Mouse (Mus musculus) hindbrain, embryonic 10.5 days (tissue): ENCODE data around the gene E430018J23Rik. TPM values are rescaled to one million over a fixed set of nuclear protein-coding genes. Genes with fewer than 3 reads are reported as not detected.
"Not testable (repeated sequence)": the region's sequence is repeated elsewhere in the genome, so short reads cannot be mapped to it uniquely, and the experiment has no call there.

ENCODE experiments used
- DNase-seq: peaks from one replicate; pipeline ENCODE4 v3.0.0-alpha.2; 2017; ENCODE audit warnings: low spot score
- H3K27ac ChIP-seq: fragments of 300-500 bp; sonication (generic); 2 replicates; pipeline ENCODE4 v1.5.1; 2016; ENCODE audit warnings: mild to moderate bottlenecking, moderate library complexity
- H3K27me3 ChIP-seq: fragments of 300-500 bp; sonication (generic); 2 replicates; pipeline ENCODE4 v1.6.1; 2016; ENCODE audit warnings: mild to moderate bottlenecking; ENCODE audit not compliant: poor library complexity, insufficient read depth, severe bottlenecking
- H3K36me3 ChIP-seq: fragments of 300-500 bp; sonication (generic); 2 replicates; pipeline ENCODE4 v1.6.1; 2016; ENCODE audit warnings: mild to moderate bottlenecking, moderate library complexity
- H3K4me1 ChIP-seq: fragments of 300-500 bp; sonication (generic); replicated peaks from 2 replicates; pipeline ENCODE4 v1.6.1; 2016; ENCODE audit warnings: mild to moderate bottlenecking
- H3K4me3 ChIP-seq: fragments of 300-500 bp; sonication (generic); 2 replicates; pipeline ENCODE4 v1.5.1; 2016; ENCODE audit warnings: mild to moderate bottlenecking, moderate library complexity
- H3K9me3 ChIP-seq: fragments of 300-500 bp; sonication (generic); 2 replicates; pipeline ENCODE4 v1.6.1; 2016; ENCODE audit warnings: mild to moderate bottlenecking, moderate library complexity
- WGBS: fragments of 180-500 bp; shearing (Covaris S2); methylation state at CpG from one replicate; pipeline ENCODE4 v1.1.7; 2016; 5-methylcytosine and 5-hydroxymethylcytosine counted together
- polyA plus RNA-seq: library from polyadenylated mRNA; unstranded; fragments of >200 nt; fragmentation: Nextera tagmentation; extraction: Ambion mirVana; gene quantifications from 2 replicates; pipeline ENCODE4 v1.2.1, GENCODE M21; 2016

Gene E430018J23Rik
- polyA plus RNA-seq, 1 experiment from 2014 or later, result 6.7 TPM

DNA sequence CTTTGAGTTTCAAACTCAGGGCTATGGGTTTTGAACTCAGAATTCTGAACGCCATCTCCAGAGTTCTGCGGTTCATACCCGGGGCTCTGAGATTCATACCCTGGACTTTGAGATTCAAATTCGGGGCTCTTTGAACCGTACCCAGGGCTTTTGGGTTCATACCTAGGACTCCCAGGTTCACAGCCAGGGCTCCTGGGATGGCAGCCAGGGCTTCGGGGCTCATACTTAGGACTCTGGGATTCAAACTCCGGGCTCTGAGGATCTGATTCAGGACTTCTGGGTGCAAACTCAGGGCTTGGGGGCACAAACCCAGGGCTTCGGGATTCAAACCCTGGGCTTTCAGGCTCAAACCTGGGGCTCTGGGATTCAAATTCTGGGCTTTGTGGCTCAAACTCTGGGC lies 49.1 kb downstream of the E430018J23Rik start:
- no peaks in the 10 kb centered on the region for H3K9me3 ChIP-seq
- H3K4me3 ChIP-seq, result peak overlapping the region; percentile 93
- peak overlapping the region; percentile 97 for H3K27ac ChIP-seq
- no peaks in the 10 kb centered on the region; the same call in 1 of the 2 replicates for H3K27me3 ChIP-seq
- H3K4me1 ChIP-seq, result peaks cover 39% of the 10 kb centered on the region
- 91% methylated on average over 8 of the region's 8 CpGs for WGBS
- H3K36me3 ChIP-seq, result peaks cover 39% of the 10 kb centered on the region
- DNase-seq, result no peak

DNA sequence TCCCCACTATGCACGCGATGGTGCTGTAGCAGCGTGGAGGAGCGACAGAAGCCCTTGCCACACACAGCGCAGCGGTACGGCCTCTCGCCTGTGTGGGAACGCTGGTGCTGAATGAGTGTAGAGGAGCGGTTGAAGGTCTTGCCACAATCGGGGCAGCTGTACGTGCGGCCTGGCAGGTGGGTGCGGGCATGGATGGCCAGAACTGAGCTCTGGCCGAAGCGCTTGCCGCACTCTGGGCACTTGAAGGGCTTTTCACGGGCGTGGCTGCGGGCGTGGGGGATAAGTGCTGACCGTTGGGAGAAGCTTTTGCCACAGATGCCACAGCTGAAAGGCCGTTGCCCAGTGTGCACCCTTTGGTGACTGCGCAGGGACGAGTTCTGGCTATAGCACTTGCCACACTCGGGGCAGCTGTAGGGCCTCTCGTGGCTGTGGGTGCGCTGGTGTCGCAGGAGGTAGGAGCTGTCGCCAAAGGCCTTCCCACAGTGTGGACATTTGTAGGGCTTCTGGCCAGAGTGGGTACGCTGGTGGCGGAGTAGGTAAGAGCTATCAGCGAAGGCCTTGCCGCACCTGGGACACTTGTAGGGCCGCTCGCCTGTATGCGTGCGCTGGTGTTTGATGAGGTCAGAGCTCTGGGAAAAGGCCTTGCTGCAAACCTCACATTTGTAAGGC lies 49.9 kb downstream of the E430018J23Rik start:
- Histone ChIP-seq H3K9me3 (no peaks in the 10 kb centered on the region), H3K36me3 (peaks cover 39% of the 10 kb centered on the region), H3K27ac (no peak overlapping the region), H3K4me3 (peak overlapping the region; percentile 93; the same call in 1 of the 2 replicates), H3K4me1 (peaks cover 39% of the 10 kb centered on the region), H3K27me3 (no peaks in the 10 kb centered on the region; the same call in 1 of the 2 replicates)
- WGBS, result 94% methylated on average over 38 of the region's 38 CpGs
- no peak for DNase-seq

- Histone ChIP-seq H3K36me3 (peaks cover 39% of the 10 kb centered on the region), H3K4me1 (peaks cover 39% of the 10 kb centered on the region), H3K27me3 (no peaks in the 10 kb centered on the region; the same call in 1 of the 2 replicates), H3K9me3 (no peaks in the 10 kb centered on the region), H3K4me3 (0 out of 2 replicates have a peak overlapping the region, but pooled peaks have one; percentile 9), H3K27ac (no peak overlapping the region)
- 99% methylated on average over 7 of the region's 7 CpGs for WGBS
- no peak for DNase-seq
Observed at GRCm38 (mm10) chr7:127342888-127343287, 50.5 kb downstream of the E430018J23Rik start.

- H3K4me3 ChIP-seq, result no peak overlapping the region
- no peak for DNase-seq
- H3K27ac ChIP-seq, result no peak overlapping the region
- no peaks in the 10 kb centered on the region; the same call in 1 of the 2 replicates for H3K27me3 ChIP-seq
- H3K9me3 ChIP-seq, result no peaks in the 10 kb centered on the region
- H3K4me1 ChIP-seq, result peaks cover 36% of the 10 kb centered on the region
- 67% methylated on average over 4 of the region's 4 CpGs for WGBS
- peaks cover 39% of the 10 kb centered on the region for H3K36me3 ChIP-seq
Observed at GRCm38 (mm10) chr7:127342332-127342731, 51.1 kb downstream of the E430018J23Rik start.

GRCm38 (mm10) chr7:127341861-127342260 lies 51.6 kb downstream of the E430018J23Rik start:
- whole genome bisulfite sequencing, result 90% methylated on average over 6 of the region's 6 CpGs
- Histone ChIP-seq H3K36me3 (peaks cover 39% of the 10 kb centered on the region), H3K4me1 (peaks cover 31% of the 10 kb centered on the region)
- H3K9me3 ChIP-seq, H3K4me3 ChIP-seq, H3K27ac ChIP-seq, DNase-seq, H3K27me3 ChIP-seq: not testable (repeated sequence)

- DNase-seq, result no peak
- Histone ChIP-seq H3K4me3 (no peak overlapping the region), H3K4me1 (peaks cover 26% of the 10 kb centered on the region), H3K27ac (no peak overlapping the region), H3K9me3 (no peaks in the 10 kb centered on the region), H3K27me3 (no peaks in the 10 kb centered on the region), H3K36me3 (peaks cover 39% of the 10 kb centered on the region)
- 98% methylated on average over 8 of the region's 8 CpGs for WGBS
Observed at GRCm38 (mm10) chr7:127341356-127341755, 52.1 kb downstream of the E430018J23Rik start.

Other genes with a start within 250 kb of the E430018J23Rik start
- gene Cd2bp2, start 197.6 kb downstream of the E430018J23Rik start, polyA plus RNA-seq, result 94.4 and 96.0 TPM in 2 replicates
- gene Tbc1d10b, start 185.2 kb downstream of the E430018J23Rik start, polyA plus RNA-seq, result 25.6 and 28.2 TPM in 2 replicates
- 13.0 and 17.7 TPM in 2 replicates for gene Mylpf, start 184.7 kb downstream of the E430018J23Rik start, polyA plus RNA-seq
- 78.7 and 81.0 TPM in 2 replicates for gene Zfp553, start 160.6 kb downstream of the E430018J23Rik start, polyA plus RNA-seq
- 32.4 and 33.8 TPM in 2 replicates for gene Sept1, start 160.5 kb downstream of the E430018J23Rik start, polyA plus RNA-seq
- gene Zfp771, start 149.4 kb downstream of the E430018J23Rik start, polyA plus RNA-seq, result 62.4 and 70.1 TPM in 2 replicates
- 284 and 329 TPM in 2 replicates for gene Dctpp1, start 132.9 kb downstream of the E430018J23Rik start, polyA plus RNA-seq
- gene Sephs2, start 119.6 kb downstream of the E430018J23Rik start, polyA plus RNA-seq, result 69.8 and 76.2 TPM in 2 replicates
- gene Itgal, start 97.4 kb downstream of the E430018J23Rik start, polyA plus RNA-seq, result 0.68 and 0.98 TPM in 2 replicates
- gene Zfp768, start 48.0 kb downstream of the E430018J23Rik start, polyA plus RNA-seq, result 18.8 and 20.4 TPM in 2 replicates
- 7.9 and 9.5 TPM in 2 replicates for gene Zfp747, start 17.6 kb downstream of the E430018J23Rik start, polyA plus RNA-seq
- 5.3 and 6.2 TPM in 2 replicates for gene 9130019O22Rik, start 6.5 kb downstream of the E430018J23Rik start, polyA plus RNA-seq
- gene Zfp764, start 13.2 kb upstream of the E430018J23Rik start, polyA plus RNA-seq, result 6.6 and 7.1 TPM in 2 replicates
- gene Zfp688, start 28.4 kb upstream of the E430018J23Rik start, polyA plus RNA-seq, result 35.6 and 39.4 TPM in 2 replicates
- gene Zfp689, start 55.5 kb upstream of the E430018J23Rik start, polyA plus RNA-seq, result 14.8 and 15.7 TPM in 2 replicates
- gene Prr14, start 66.0 kb upstream of the E430018J23Rik start, polyA plus RNA-seq, result 53.1 and 65.9 TPM in 2 replicates
- gene Fbrs, start 85.6 kb upstream of the E430018J23Rik start, polyA plus RNA-seq, result 9.0 and 12.0 TPM in 2 replicates
- 54.9 and 71.4 TPM in 2 replicates for gene Srcap, start 118.4 kb upstream of the E430018J23Rik start, polyA plus RNA-seq
- gene Gm42715, start 126.0 kb upstream of the E430018J23Rik start, polyA plus RNA-seq, result 16.5 and 18.1 TPM in 2 replicates
- gene Tmem265, start 167.8 kb upstream of the E430018J23Rik start, polyA plus RNA-seq, result 7.9 and 13.7 TPM in 2 replicates
- 47.0 and 54.1 TPM in 2 replicates for gene Phkg2, start 179.7 kb upstream of the E430018J23Rik start, polyA plus RNA-seq
- gene Ccdc189, start 195.0 kb upstream of the E430018J23Rik start, polyA plus RNA-seq, result 15.7 and 16.5 TPM in 2 replicates
- gene Rnf40, start 195.1 kb upstream of the E430018J23Rik start, polyA plus RNA-seq, result 57.8 and 58.8 TPM in 2 replicates
- 34.5 and 36.7 TPM in 2 replicates for gene Zfp629, start 222.2 kb upstream of the E430018J23Rik start, polyA plus RNA-seq